Mouse (Mus musculus): ENCODE data around the gene Fdx1. TPM values are rescaled to one million over a fixed set of nuclear protein-coding genes. Genes with fewer than 3 reads are reported as not detected.

Fdx1 gene
- polyA plus RNA-seq (2012; rRNA removed; ENCODE audit: low replicate concordance) = 52.1 and 160 TPM in 2 replicates

GRCm38 (mm10) chr9:51962975-51963701 lies at the start of gene Fdx1:
Fdx1 (minus strand) TSS chr9:51963556.

Other genes starting within 250 kb of the Fdx1 start
- gene Arhgap20, start 198.2 kb downstream of the Fdx1 start, polyA plus RNA-seq (2012; rRNA removed; ENCODE audit: low replicate concordance) = 1.7 and 1.8 TPM in 2 replicates
- 8.2 and 26.1 TPM in 2 replicates for gene Rdx, start 83.6 kb upstream of the Fdx1 start, polyA plus RNA-seq (2012; rRNA removed; ENCODE audit: low replicate concordance)
- gene Zc3h12c, start 205.0 kb upstream of the Fdx1 start, polyA plus RNA-seq (2012; rRNA removed; ENCODE audit: low replicate concordance) = 1.7 and 2.7 TPM in 2 replicates